Mouse (Mus musculus) urinary bladder, adult 2 months (tissue): ENCODE measurements around the gene Fbln7. TPM values are rescaled to one million over a fixed set of nuclear protein-coding genes. Genes with fewer than 3 reads are reported as not detected.

Source experiments
- DNase-seq: peaks from one replicate; pipeline ENCODE4 v3.0.0; 2022; ENCODE audit warnings: low spot score
- polyA plus RNA-seq: library from polyadenylated mRNA; depleted of rRNA; stranded (reverse); fragments of >200 nt; gene quantifications from 2 replicates; pipeline ENCODE4 v1.2.3, GENCODE M21; 2012; rRNA removed

Fbln7 gene
- 1.7 and 2.0 TPM in 2 replicates for polyA plus RNA-seq

- no peak for DNase-seq
Measured at GRCm38 (mm10) chr2:128862636-128863035, at the start of gene Fbln7. TSS of gene Fbln7 (plus strand) at chr2:128862981.

GRCm38 (mm10) chr2:128816311-128816710 lies 46.5 kb upstream of the Fbln7 start:
- no peak for DNase-seq

GRCm38 (mm10) chr2:128816916-128817315 lies 45.9 kb upstream of the Fbln7 start:
- DNase-seq, result no peak

- no peak for DNase-seq
Measured at GRCm38 (mm10) chr2:128817387-128817785, 45.4 kb upstream of the Fbln7 start.

GRCm38 (mm10) chr2:128817786-128818681 lies 44.7 kb upstream of the Fbln7 start, which contains the start of gene Tmem87b:
TSS of gene Tmem87b (plus strand) at chr2:128818118.
- peak; percentile 97 for DNase-seq

- DNase-seq, result no peak
Measured at GRCm38 (mm10) chr2:128818956-128819643, 43.7 kb upstream of the Fbln7 start.

- no peak for DNase-seq
Measured at GRCm38 (mm10) chr2:128820631-128821030, 42.1 kb upstream of the Fbln7 start.

- DNase-seq, result no peak
Measured at GRCm38 (mm10) chr2:128823893-128824292, 38.9 kb upstream of the Fbln7 start.

GRCm38 (mm10) chr2:128827787-128828186 lies 35.0 kb upstream of the Fbln7 start:
- no peak for DNase-seq

GRCm38 (mm10) chr2:128832611-128833010 lies 30.2 kb upstream of the Fbln7 start:
- no peak for DNase-seq

GRCm38 (mm10) chr2:128833035-128833434 lies 29.7 kb upstream of the Fbln7 start:
- no peak for DNase-seq

- DNase-seq, result no peak
Measured at GRCm38 (mm10) chr2:128833435-128833834, 29.3 kb upstream of the Fbln7 start.

GRCm38 (mm10) chr2:128837531-128837930 lies 25.2 kb upstream of the Fbln7 start:
- DNase-seq, result no peak

- no peak for DNase-seq
Measured at GRCm38 (mm10) chr2:128838611-128839010, 24.2 kb upstream of the Fbln7 start.

GRCm38 (mm10) chr2:128839501-128839900 lies 23.3 kb upstream of the Fbln7 start:
- no peak for DNase-seq

GRCm38 (mm10) chr2:128842437-128842836 lies 20.3 kb upstream of the Fbln7 start:
- no peak for DNase-seq

- DNase-seq, result no peak
Measured at GRCm38 (mm10) chr2:128850036-128850435, 12.7 kb upstream of the Fbln7 start.

GRCm38 (mm10) chr2:128856673-128857072 lies 6.1 kb upstream of the Fbln7 start:
- DNase-seq, result no peak

GRCm38 (mm10) chr2:128858962-128859361 lies 3.8 kb upstream of the Fbln7 start:
- DNase-seq, result no peak

GRCm38 (mm10) chr2:128859861-128860260 lies 2.9 kb upstream of the Fbln7 start:
- DNase-seq, result no peak

- DNase-seq, result no peak
Measured at GRCm38 (mm10) chr2:128863777-128864331, 1.1 kb downstream of the Fbln7 start.

GRCm38 (mm10) chr2:128865061-128865460 lies 2.3 kb downstream of the Fbln7 start:
- no peak for DNase-seq

- no peak for DNase-seq
Measured at GRCm38 (mm10) chr2:128871656-128872055, 8.9 kb downstream of the Fbln7 start.
